In the genomic region with DNA sequence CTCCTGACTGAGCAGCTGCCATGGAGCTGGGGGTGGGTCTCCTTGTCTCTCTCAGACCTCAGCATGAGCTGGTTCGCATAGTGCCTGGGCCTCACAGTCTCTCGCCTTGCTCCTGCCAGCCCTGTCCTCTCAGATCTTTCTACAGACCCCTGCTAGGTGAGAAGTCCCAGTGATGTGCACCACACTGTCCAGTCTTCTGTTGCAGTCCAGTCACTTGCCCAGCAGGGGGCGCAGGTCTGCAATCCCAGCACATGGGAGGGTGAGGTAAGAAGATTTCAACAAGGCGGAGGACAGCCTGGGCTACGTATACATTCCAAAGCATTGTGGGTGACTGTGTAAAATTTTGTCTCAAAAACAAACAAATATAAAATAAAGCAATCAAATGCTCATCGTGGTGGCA, we compare ENCODE assay signal across 9 mouse cellular contexts. TPM values are rescaled to one million over a fixed set of nuclear protein-coding genes. Genes with fewer than 3 reads are reported as not detected.
A peak's percentile ranks its signal among the peaks of the same experiment; 100 is the strongest.
DNase-seq lines count a peak whose midpoint lies in the region; TF ChIP-seq lines count a peak whose summit lies in the region.
"Had no signal": no experiment of that assay in that cellular context is flagged by ENCODE, and none has a peak within 500 bp of the region (broad histone marks: within the 10 kb centered on the region; RNA-seq: fewer than 3 reads in every experiment).

No protein-coding gene starts in this region.

- no peak for TF ChIP-seq POLR2A in thymus, adult 2 months (IDR thresholded peaks at IDR 0.05; ENCODE audit: control insufficient read depth, extremely low read depth, insufficient read depth, low read length, poor library complexity)

- peak; percentile 76 for TF ChIP-seq CTCF in gastrocnemius, adult 2 months (IDR thresholded peaks at IDR 0.05)
- TF ChIP-seq CTCF in thymus, adult 2 months (IDR thresholded peaks at IDR 0.05; ENCODE audit: borderline replicate concordance, control insufficient read depth, extremely low read depth, insufficient read depth, low read length, poor library complexity) = peak; percentile 91

- intact Hi-C loops in gastrocnemius, adult 2 months (cut with DNase I) = loop anchor here (5.0 kb wide), 1 partner anchor 359 kb away; no protein-coding TSS in a partner anchor
- intact Hi-C loops in left cerebral cortex, postnatal 36 days (cut with DNase I) = loop anchor here (2.0 kb wide), 1 partner anchor 281 kb away; a partner anchor contains a TSS

- no peaks in the 10 kb centered on the region for H3K27me3 ChIP-seq in embryonic facial prominence, embryonic 10.5 days (replicated peaks; ENCODE audit: low read depth, poor library complexity, severe bottlenecking)
- H3K27me3 ChIP-seq in thymus, adult 2 months (ENCODE audit: control insufficient read depth, insufficient read depth, low read length) = no peaks in the 10 kb centered on the region

- no peaks in the 10 kb centered on the region for H3K36me3 ChIP-seq in embryonic facial prominence, embryonic 10.5 days (replicated peaks)
- no peaks in the 10 kb centered on the region for H3K36me3 ChIP-seq in thymus, adult 2 months (ENCODE audit: control insufficient read depth, insufficient read depth, low read length)

- H3K9me3 ChIP-seq in embryonic facial prominence, embryonic 10.5 days = no peaks in the 10 kb centered on the region

- peak; percentile 61 for DNase-seq in gastrocnemius, adult 2 months
- no peak for DNase-seq in gastrocnemius, postnatal 4 days (ENCODE audit: low spot score in 2 of 2)
- DNase-seq in 416B (ENCODE audit: low read depth) (peak; percentile 84), adipocyte (ENCODE audit: low spot score) (peak; percentile 28)
- peak; percentile 73 for DNase-seq in embryonic facial prominence, embryonic 10.5 days (ENCODE audit: low spot score)
- peak; percentile 34 to 41 for DNase-seq in left cerebral cortex, postnatal 36 days (ENCODE audit: low spot score in 2 of 2)
- peak; percentile 64 to 70 for DNase-seq in monocyte, adult 2 months (ENCODE audit: low read depth in 1 of 2, low spot score in 2 of 2)
- peak; percentile 82 for DNase-seq in thymus, adult 2 months

- peaks cover 31% of the 10 kb centered on the region for H3K4me1 ChIP-seq in embryonic facial prominence, embryonic 10.5 days
- H3K4me1 ChIP-seq in thymus, adult 2 months (replicated peaks; ENCODE audit: control insufficient read depth, insufficient read depth, low read length) = peaks cover 30% of the 10 kb centered on the region

- no peak overlapping the region for H3K4me3 ChIP-seq in gastrocnemius, adult 2 months
- H3K4me3 ChIP-seq in embryonic facial prominence, embryonic 10.5 days = no peak overlapping the region
- H3K4me3 ChIP-seq in thymus, adult 2 months (ENCODE audit: control insufficient read depth, insufficient read depth, low read length) = no peak overlapping the region

- 52% methylated on average over 6 of the region's 6 CpGs for WGBS in embryonic facial prominence, embryonic 10.5 days
- 56% methylated on average over 6 of the region's 6 CpGs for WGBS in thymus, adult 2 months

- no peak overlapping the region for H3K27ac ChIP-seq in gastrocnemius, adult 2 months
- no peak overlapping the region for H3K27ac ChIP-seq in embryonic facial prominence, embryonic 10.5 days (replicated peaks)
- no peak overlapping the region for H3K27ac ChIP-seq in thymus, adult 2 months (ENCODE audit: control insufficient read depth, insufficient read depth, low read length)

RNA-seq across cellular contexts. Expression of a gene that starts 10.6 kb away (rescaled TPM):
- under 1 TPM; 0.31 to 0.53 TPM for total RNA-seq in gastrocnemius, adult 2 months (2021)
- total RNA-seq in gastrocnemius, postnatal 4 days (2021) = 1 to 10 TPM; 4.6 to 5.2 TPM
- polyA plus RNA-seq in embryonic facial prominence, embryonic 10.5 days (2016; fragmentation: Nextera tagmentation; extraction: Ambion mirVana) = 3.7 and 4.1 TPM in 2 replicates
- under 1 TPM in 1 of 2 experiments, not detected in 1; 0.63 TPM for total RNA-seq in left cerebral cortex, postnatal 36 days (2021)
- polyA plus RNA-seq in thymus, adult 2 months (2012; rRNA removed) = 8.0 and 10.1 TPM in 2 replicates

RNA-seq across cellular contexts. Expression of a gene that starts 20.3 kb away (rescaled TPM):
- total RNA-seq in gastrocnemius, adult 2 months (2021) = under 1 TPM; 0.51 to 0.92 TPM
- 1 to 10 TPM; 1.3 to 1.8 TPM for total RNA-seq in gastrocnemius, postnatal 4 days (2021)
- polyA plus RNA-seq in embryonic facial prominence, embryonic 10.5 days (2016; fragmentation: Nextera tagmentation; extraction: Ambion mirVana) = 0.54 and 1.4 TPM in 2 replicates
- 1 to 10 TPM; 1.1 to 1.3 TPM for total RNA-seq in left cerebral cortex, postnatal 36 days (2021)
- polyA plus RNA-seq in thymus, adult 2 months (2012; rRNA removed) = 518 and 532 TPM in 2 replicates

RNA-seq across cellular contexts. Expression of a gene that starts 24.3 kb away (rescaled TPM):
- total RNA-seq in gastrocnemius, adult 2 months (2021) = not detected
- total RNA-seq in gastrocnemius, postnatal 4 days (2021) = under 1 TPM in 1 of 2 experiments, not detected in 1; 0.47 TPM
- not detected in 2 replicates for polyA plus RNA-seq in embryonic facial prominence, embryonic 10.5 days (2016; fragmentation: Nextera tagmentation; extraction: Ambion mirVana)
- not detected for total RNA-seq in left cerebral cortex, postnatal 36 days (2021)
- 0.73 and 1.2 TPM in 2 replicates for polyA plus RNA-seq in thymus, adult 2 months (2012; rRNA removed)
- total RNA-seq: layer of hippocampus, postnatal 36 days had no signal

RNA-seq across cellular contexts. Expression of a gene that starts 26.2 kb away (rescaled TPM):
- total RNA-seq in gastrocnemius, adult 2 months (2021) = under 1 TPM in 1 of 2 experiments, not detected in 1; 0.17 TPM
- under 1 TPM; 0.54 to 0.91 TPM for total RNA-seq in gastrocnemius, postnatal 4 days (2021)
- 0.04 and 0.09 TPM in 2 replicates for polyA plus RNA-seq in embryonic facial prominence, embryonic 10.5 days (2016; fragmentation: Nextera tagmentation; extraction: Ambion mirVana)
- under 1 TPM; 0.12 to 0.25 TPM for total RNA-seq in left cerebral cortex, postnatal 36 days (2021)
- 135 and 157 TPM in 2 replicates for polyA plus RNA-seq in thymus, adult 2 months (2012; rRNA removed)

Comparison
In these comparisons a context has a peak if more than half of its experiments do, and no peak if none do; other contexts are left out.
1. DNase-seq: peak in gastrocnemius, adult 2 months (single experiment), 416B (single experiment), adipocyte (single experiment), embryonic facial prominence, embryonic 10.5 days (single experiment), left cerebral cortex, postnatal 36 days (2 of 2), monocyte, adult 2 months (2 of 2) and thymus, adult 2 months (single experiment); none in gastrocnemius, postnatal 4 days (0 of 2).